Mouse (Mus musculus): ENCODE results near the gene Nek9. TPM values are rescaled to one million over a fixed set of nuclear protein-coding genes. Genes with fewer than 3 reads are reported as not detected.
"Not testable (repeated sequence)": the region's sequence is repeated elsewhere in the genome, so short reads cannot be mapped to it uniquely, and the experiment has no call there.

Gene Nek9
- total RNA-seq, 2 experiments from 2014 or later, result 119 to 125 TPM

GRCm38 (mm10) chr12:85289157-85290000 lies 49.8 kb downstream of the Nek9 start:
- peak; percentile 33 to 47 for DNase-seq

- DNase-seq, result peak; percentile 94 to 95
Observed at GRCm38 (mm10) chr12:85288486-85289156, 50.5 kb downstream of the Nek9 start, which contains the start of gene Zc2hc1c. Gene Zc2hc1c, plus strand, starts transcription at chr12:85288591.

- DNase-seq, result peak; percentile 70 to 81
Observed at GRCm38 (mm10) chr12:85287809-85288485, 51.2 kb downstream of the Nek9 start, which contains the start of gene Acyp1. Gene Acyp1, minus strand, starts transcription at chr12:85288438.

GRCm38 (mm10) chr12:85286941-85287340 lies 52.2 kb downstream of the Nek9 start:
- DNase-seq, result no peak

GRCm38 (mm10) chr12:85284996-85285395 lies 54.2 kb downstream of the Nek9 start:
- DNase-seq, result no peak

- no peak for DNase-seq
Observed at GRCm38 (mm10) chr12:85284331-85284730, 54.8 kb downstream of the Nek9 start.

GRCm38 (mm10) chr12:85281756-85282155 lies 57.4 kb downstream of the Nek9 start:
- DNase-seq, result not testable (repeated sequence)

GRCm38 (mm10) chr12:85280845-85281651 lies 58.1 kb downstream of the Nek9 start:
- DNase-seq, result no peak

- DNase-seq, result peak; percentile 98 to 100
Observed at GRCm38 (mm10) chr12:85280105-85280844, 58.9 kb downstream of the Nek9 start.

GRCm38 (mm10) chr12:85279396-85280080 lies 59.6 kb downstream of the Nek9 start:
- DNase-seq, result no peak

- no peak for DNase-seq
Observed at GRCm38 (mm10) chr12:85278919-85279318, 60.2 kb downstream of the Nek9 start.

- no peak for DNase-seq
Observed at GRCm38 (mm10) chr12:85276273-85276672, 62.9 kb downstream of the Nek9 start.

- peak; percentile 37 to 53 for DNase-seq
Observed at GRCm38 (mm10) chr12:85273508-85273907, 65.7 kb downstream of the Nek9 start.

- peak in 1 of 2 experiments; percentile 29 for DNase-seq
Observed at GRCm38 (mm10) chr12:85271843-85272206, 67.3 kb downstream of the Nek9 start.

- DNase-seq, result no peak
Observed at GRCm38 (mm10) chr12:85271132-85271842, 67.9 kb downstream of the Nek9 start.

- DNase-seq, result peak; percentile 88
Observed at GRCm38 (mm10) chr12:85270319-85270718, 68.8 kb downstream of the Nek9 start, which contains the start of gene Mlh3. Gene Mlh3, minus strand, starts transcription at chr12:85270599.

- DNase-seq, result no peak
Observed at GRCm38 (mm10) chr12:85269821-85270220, 69.3 kb downstream of the Nek9 start.

- DNase-seq, result no peak
Observed at GRCm38 (mm10) chr12:85266248-85266647, 72.9 kb downstream of the Nek9 start.

GRCm38 (mm10) chr12:85264940-85265339 lies 74.2 kb downstream of the Nek9 start:
- DNase-seq, result no peak

- no peak for DNase-seq
Observed at GRCm38 (mm10) chr12:85264531-85264930, 74.6 kb downstream of the Nek9 start.
